Mouse (Mus musculus) layer of hippocampus, postnatal 25 days (tissue): ENCODE results near the gene Acox1. TPM values are rescaled to one million over a fixed set of nuclear protein-coding genes. Genes with fewer than 3 reads are reported as not detected.
A peak's percentile ranks its signal among the peaks of the same experiment; 100 is the strongest.

Experiments
- DNase-seq, 2 experiments: peaks; one replicate each; pipeline ENCODE4 v3.0.0; 2022; ENCODE audit warnings: mixed read lengths in 2 of 2, low spot score in 1 of 2; ENCODE audit errors: extremely low spot score in 1 of 2
- total RNA-seq, 2 experiments: library from RNA; stranded (reverse); gene quantifications; 2 replicates each; pipeline ENCODE4 v1.2.3; 2021

The Acox1 gene
- total RNA-seq, 2 experiments from 2014 or later = 117 to 118 TPM

DNA sequence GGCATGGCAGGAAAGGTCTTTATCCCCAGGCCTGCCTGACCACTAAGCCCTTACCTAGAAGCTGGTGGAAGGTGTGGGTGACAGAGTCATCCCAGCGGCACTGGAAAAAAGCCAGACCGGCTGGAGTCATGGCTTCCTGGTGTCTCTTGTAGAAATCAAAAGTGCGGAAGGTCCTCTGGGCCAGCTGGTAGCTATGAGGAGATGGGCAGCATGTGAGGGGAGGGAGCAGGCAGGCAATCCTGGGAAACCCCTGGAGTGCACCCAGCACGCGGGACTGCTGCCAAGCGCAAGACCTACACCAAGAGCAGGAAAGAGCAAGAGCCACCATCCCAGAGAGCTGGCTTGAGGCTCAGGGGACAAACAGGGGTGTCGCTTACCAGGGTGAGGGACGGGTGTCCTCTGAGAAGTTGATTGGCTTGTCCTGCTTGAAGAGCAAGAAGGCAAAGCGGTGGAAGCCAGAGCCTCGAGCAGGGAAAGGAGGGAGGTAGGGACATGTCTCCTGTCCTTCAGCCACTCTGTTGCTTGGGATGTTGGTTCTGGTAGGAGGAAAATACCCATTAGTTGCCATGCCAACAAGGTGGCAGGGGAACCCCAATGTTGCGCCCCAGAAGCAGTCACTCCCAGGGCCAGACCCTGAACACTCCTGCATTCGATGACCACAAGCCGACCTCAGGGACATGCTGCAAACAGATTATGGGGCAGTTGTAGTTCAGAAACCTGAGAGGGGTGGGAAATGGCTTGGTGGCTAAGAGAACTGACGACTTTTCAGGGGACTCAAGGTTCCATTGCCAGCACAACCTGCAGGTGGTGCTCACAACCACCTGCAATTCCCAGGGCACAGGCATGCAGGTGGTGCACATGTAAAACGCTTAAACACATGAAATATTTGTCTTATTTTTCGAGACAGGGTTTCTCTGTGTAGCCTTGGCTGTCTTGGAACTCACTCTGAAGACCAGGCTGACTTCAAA lies 66.2 kb downstream of the Acox1 start:
- DNase-seq = no peak

DNA sequence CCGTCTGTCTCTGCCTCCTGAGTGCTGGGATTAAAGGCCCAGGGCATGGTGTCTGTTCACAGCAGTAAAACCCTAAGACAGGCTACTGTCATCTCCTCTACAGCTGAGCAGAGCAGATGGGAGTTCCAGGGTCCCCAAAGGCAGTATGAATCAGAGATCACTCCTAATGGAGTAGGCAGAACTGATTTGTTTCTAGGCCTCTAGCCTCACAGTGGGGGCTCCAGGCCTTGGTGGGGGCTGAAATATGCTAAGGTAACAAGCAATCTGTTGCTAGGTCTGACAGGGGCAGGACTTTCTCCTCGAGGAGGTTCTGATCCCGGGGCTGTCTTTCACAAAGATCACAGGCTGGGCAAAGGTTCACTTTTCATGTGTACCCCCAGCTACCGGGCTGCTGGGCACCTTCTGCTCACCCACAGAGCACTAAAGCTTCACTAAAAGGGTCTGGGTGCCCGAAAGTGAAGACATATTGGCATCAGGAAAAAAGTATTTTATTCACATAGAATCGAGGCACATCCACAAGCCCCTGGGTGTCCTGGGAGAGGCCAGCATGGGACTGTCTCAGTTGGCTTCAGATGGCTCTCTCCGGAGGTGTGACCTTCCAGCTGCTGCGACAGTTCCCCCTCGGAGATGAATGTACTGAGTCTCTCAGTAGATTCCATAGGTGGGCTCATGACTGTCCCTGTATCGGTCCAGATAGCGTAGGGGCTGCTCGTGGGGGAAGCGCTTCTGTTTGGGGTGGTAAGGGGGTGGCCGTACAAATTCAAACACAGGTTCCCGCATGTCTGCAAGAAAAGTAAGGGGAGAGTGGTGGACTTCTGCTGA lies 67.3 kb downstream of the Acox1 start:
- no peak for DNase-seq

DNA sequence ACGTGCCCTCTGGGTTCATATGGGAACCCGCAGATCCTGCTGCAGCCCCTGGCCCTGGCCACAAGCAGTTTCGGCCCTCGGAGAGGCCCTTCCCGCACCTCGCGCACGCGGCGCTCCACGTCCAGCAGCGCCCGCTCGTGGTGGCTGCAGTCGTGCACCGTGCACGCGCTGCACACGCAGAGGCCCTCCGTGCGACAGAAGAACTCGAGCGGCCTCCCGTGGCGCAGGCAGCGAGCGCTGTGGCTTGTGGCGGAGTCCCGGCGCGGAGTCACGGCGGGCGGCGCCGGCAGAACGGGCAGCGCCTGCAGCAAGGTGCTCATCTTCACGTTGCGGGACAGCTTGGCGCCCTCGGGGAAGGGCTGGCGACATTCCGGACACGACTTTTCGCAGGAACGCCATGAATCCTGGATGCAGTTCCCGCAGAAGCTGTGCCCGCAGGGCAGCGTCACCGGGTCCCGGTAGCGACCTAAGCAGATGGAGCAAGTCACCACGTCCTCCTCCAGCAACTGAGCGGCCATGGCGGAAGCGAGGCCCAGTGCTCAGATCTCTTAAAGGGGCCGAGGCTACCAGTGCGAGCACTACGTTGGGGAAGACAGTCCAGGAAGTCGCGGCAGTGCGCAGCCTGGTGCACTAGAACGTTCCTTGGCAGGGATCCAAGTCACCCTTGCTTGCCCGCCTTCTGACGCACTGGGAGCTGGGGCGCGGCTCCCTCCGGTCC lies 68.2 kb downstream of the Acox1 start, which contains the start of gene Trim65:
Gene Trim65, minus strand, starts transcription at position 641 of the 718 bp plus-strand sequence.
- peak; percentile 72 to 77 for DNase-seq

DNA sequence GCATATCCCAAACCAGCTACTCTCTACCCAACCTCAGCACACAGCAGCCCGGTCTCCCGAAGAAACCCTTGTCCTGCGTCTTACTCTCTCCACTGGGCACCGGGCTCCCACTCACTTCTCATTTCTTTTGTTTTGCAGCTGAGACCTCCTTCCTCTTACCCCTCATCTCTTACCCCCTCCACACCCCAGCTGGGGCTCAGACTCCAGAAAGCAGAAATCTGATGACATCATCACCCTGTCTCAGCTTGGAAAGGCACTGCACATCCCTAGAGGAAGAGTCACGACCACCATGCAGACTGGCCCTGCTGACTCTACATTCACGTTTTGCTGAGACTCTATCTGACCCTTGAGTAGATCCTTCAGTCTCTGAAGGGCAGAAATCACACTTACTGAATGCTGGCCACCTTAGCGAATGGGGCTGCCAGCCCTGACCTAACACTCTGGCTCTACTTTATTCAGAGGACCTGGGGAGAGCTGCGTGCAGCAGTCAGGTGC lies 68.8 kb downstream of the Acox1 start:
- no peak for DNase-seq

DNA sequence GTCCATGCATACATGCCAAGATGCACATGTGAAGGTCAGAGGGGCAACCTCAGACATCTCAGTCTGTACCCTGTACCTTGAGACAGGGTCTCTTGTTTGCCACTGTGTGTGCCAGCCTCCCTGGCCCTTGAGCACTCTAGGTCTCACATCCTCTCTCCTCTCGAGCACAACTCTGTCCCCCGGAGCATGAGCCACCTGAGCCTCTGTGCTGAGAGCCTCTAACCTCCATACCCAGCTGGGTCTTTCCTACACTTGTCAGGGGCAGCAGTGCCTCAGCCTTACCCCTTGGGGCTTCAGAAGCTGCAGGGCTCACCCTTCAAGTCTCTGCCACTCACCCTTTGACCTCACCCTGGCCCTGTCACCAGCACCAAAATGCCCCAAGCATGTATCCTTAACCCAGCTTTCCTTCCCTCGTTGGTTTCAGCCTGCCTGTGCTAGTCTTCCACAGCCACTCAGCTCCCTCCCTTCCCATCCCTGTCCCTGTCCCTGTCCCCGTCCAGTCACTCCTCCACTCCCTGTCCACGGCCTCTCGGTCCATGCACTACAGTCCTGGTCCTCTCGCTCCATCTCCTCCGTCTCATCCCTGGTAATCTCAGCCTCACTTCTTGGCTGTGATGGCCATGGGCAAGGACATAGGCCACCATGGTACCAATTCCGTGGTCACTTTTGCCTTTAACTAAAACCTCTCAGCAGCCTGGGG lies 69.6 kb downstream of the Acox1 start:
- no peak for DNase-seq

DNA sequence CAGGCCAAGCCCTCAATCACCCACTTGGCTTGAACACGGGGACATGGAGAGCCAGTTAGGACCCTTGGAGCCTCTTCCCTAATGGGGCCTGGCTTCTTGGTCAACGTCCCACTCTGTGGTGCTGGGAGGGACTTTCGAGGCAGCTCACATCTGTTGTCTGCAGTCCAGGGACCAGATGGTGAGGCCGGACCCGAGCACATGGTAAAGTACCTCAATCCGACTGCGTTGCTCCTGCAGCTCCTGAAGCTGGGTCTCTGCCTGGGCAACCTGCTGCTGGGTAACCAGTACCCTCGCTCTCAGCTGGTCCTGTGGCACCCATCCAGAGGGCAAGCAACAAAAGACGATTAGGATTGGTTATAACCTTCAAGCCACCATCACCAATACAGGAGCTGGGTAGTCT lies 70.9 kb downstream of the Acox1 start:
- DNase-seq = no peak

GRCm38 (mm10) chr11:116127156-116127980 lies 71.5 kb downstream of the Acox1 start, which contains the start of gene Trim47:
Gene Trim47, minus strand, starts transcription at chr11:116127210.
- DNase-seq = no peak

GRCm38 (mm10) chr11:116126261-116126660 lies 72.6 kb downstream of the Acox1 start:
- no peak for DNase-seq

Other genes starting within 250 kb of the Acox1 start
- 1 to 10 TPM; 5.2 to 6.5 TPM for gene Itgb4, start 224.3 kb downstream of the Acox1 start, total RNA-seq
- gene Galk1, start 186.3 kb downstream of the Acox1 start, total RNA-seq = 10 to 100 TPM; 14.0 to 16.9 TPM
- 100 to 1,000 TPM; 281 to 291 TPM for gene H3f3b, start 171.1 kb downstream of the Acox1 start, total RNA-seq
- gene Unk, start 168.7 kb downstream of the Acox1 start, total RNA-seq = 10 to 100 TPM; 19.6 to 23.2 TPM
- 1 to 10 TPM; 1.3 to 2.4 TPM for gene Unc13d, start 121.1 kb downstream of the Acox1 start, total RNA-seq
- 100 to 1,000 TPM; 390 to 418 TPM for gene Wbp2, start 112.0 kb downstream of the Acox1 start, total RNA-seq
- gene Trim47, start 71.8 kb downstream of the Acox1 start, total RNA-seq = 1 to 10 TPM; 5.6 to 5.9 TPM
- gene Trim65, start 67.9 kb downstream of the Acox1 start, total RNA-seq = 1 to 10 TPM; 6.2 to 7.1 TPM
- gene Mrpl38, start 60.2 kb downstream of the Acox1 start, total RNA-seq = 10 to 100 TPM; 59.1 to 62.7 TPM
- 10 to 100 TPM; 74.6 to 96.0 TPM for gene Fbf1, start 30.9 kb downstream of the Acox1 start, total RNA-seq
- 10 to 100 TPM; 41.4 to 45.1 TPM for gene Ten1, start 190 bp downstream of the Acox1 start, total RNA-seq
- under 1 TPM; 0.26 to 0.59 TPM for gene Evpl, start 39.0 kb upstream of the Acox1 start, total RNA-seq
- gene Srp68, start 75.2 kb upstream of the Acox1 start, total RNA-seq = 10 to 100 TPM; 61.5 to 61.7 TPM
- gene Galr2, start 81.9 kb upstream of the Acox1 start, total RNA-seq = not detected
- 10 to 100 TPM; 85.0 to 87.2 TPM for gene Exoc7, start 108.2 kb upstream of the Acox1 start, total RNA-seq
- gene Foxj1, start 136.4 kb upstream of the Acox1 start, total RNA-seq = 1 to 10 TPM; 5.4 to 7.1 TPM
- 100 to 1,000 TPM; 241 to 258 TPM for gene Rnf157, start 214.0 kb upstream of the Acox1 start, total RNA-seq
- 10 to 100 TPM; 37.0 to 38.3 TPM for gene Ubald2, start 235.0 kb upstream of the Acox1 start, total RNA-seq